Mouse (Mus musculus): ENCODE measurements around the gene Galnt13.

GRCm38 (mm10) chr2:55103521-55103920 is 667.4 kb downstream of the Galnt13 start:
- TF ChIP-seq GATA1 (IDR thresholded peaks at IDR 0.05; ENCODE audit: low read length) (no peak), TAL1 (IDR thresholded peaks at IDR 0.05; ENCODE audit: low read length) (no peak)
